Mouse (Mus musculus) cerebellum, adult 11-12 months (tissue): ENCODE results near the gene Tiam1.

Source experiments
- DNase-seq: peaks from one replicate; pipeline ENCODE4 v3.0.0; 2022

Tiam1 gene

DNA sequence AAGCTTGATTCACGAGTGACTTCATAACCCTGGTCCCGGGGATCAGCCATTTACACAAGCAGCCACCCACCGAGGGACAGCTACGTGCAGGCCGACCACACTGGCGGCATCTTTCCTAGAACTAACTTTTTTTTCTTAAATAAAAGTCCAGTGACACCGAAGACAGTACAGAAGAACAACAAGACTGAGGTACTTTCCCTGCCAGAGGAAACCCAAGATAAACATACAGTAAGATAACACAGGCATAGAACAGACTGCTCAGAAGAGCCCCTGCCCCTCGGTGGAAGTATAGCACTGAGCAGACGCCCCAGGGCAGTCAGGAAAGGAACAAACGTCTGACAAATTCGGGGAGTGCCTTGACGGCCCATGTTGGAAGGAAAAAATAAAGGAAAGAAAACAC, 317.7 kb downstream of the Tiam1 start:
- DNase-seq = no peak

DNA sequence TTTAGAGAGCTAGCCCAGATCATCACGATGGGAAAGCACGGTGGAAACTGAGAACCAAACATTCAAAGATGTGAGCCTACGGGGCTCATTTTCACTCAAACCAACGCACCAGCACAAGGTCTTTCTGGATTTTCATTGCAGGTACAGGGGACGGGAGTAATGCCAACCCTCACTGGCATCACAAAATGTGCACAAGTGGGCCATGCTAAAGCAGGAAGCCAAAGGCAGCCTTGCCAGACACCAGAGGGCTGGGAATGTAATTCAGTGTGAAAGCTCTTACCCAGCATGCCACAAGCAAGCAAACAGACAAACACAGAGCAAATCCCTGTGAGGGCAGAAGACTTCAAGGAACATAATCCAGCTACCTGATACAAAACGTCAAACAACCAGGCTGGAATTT, 320.7 kb downstream of the Tiam1 start:
- DNase-seq = peak; percentile 78

- no peak for DNase-seq
Observed at GRCm38 (mm10) chr16:89818661-89819060, 324.9 kb downstream of the Tiam1 start.

DNA sequence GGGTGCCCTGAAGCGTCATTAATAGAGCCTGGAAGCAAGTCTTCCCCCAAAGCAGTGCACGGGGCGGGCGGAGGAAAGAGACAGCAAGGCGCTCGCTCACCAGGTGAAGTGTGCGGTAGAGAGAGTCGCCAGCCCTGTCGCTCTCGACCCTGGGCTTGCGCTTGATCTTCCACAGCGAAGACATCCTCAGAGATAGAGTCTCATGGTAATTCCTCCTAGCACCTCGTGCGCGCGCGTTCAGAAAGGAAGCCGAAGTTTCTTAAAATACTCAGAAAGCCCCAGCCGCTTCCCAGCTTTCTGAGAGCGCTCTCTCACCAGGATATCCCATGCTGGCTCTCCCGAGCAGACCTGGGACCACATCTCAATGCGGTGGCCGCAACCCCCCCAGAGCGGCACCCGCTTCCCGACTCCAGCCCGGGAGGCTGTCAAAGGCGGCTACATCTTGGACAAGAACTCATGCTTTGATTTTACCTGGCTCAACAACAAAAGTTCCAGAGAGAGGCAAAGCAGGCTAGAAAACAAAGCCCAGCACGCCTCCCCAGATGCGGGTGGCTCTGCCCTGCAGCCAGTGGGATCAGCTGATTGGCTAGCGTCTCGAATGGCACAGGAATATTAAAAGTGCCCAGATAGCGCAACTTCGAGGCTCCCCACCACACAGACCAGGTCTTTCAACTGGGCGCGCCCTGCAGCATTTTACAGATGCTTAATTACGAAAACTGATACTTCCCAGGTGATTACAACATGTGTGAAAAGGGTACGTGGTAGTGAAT, 325.5 kb downstream of the Tiam1 start:
- DNase-seq = no peak

- DNase-seq = no peak
Observed at GRCm38 (mm10) chr16:89817301-89817700, 326.3 kb downstream of the Tiam1 start.

GRCm38 (mm10) chr16:89816506-89817172, 326.9 kb downstream of the Tiam1 start:
- DNase-seq = no peak

- no peak for DNase-seq
Observed at GRCm38 (mm10) chr16:89813536-89813935, 330.0 kb downstream of the Tiam1 start.

DNA sequence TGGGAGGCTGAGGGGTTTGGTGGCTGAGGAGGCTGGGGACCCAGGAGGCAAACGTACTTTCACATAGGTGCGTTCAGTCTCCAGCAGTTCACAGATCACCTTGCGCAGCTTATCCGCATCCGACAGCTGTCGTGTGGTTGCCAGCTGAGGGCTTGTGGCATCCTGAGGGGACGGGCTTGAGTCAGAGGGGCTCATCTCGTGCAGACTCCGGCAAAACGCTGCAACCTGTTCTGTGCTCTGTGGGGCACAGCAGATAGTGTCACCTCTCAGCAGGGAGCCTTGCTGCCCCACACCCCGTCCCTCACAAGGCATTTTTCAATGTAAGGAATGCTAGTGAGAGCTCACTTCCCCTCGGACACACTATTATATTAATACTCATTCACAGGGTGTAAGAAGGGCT, 330.7 kb downstream of the Tiam1 start:
- DNase-seq = no peak

DNA sequence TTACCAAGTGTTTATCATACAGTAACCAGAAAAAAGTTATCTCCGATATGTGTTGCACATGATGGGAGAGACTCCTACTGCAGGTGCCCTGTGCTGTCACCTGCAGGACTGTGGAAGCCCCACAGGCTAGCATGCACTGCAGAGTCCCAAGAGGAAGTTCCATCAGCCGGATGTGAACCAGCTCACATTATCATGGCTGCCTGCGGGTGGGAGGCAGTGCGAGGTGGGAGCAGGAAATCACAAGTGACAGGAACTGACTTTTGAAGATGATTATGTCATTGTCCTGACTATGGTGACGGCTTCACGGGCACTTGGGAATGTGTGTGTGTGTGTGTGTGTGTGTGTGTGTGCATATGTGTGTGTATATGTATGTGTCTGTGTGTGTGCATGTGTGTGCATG, 333.2 kb downstream of the Tiam1 start:
- DNase-seq = no peak

DNA sequence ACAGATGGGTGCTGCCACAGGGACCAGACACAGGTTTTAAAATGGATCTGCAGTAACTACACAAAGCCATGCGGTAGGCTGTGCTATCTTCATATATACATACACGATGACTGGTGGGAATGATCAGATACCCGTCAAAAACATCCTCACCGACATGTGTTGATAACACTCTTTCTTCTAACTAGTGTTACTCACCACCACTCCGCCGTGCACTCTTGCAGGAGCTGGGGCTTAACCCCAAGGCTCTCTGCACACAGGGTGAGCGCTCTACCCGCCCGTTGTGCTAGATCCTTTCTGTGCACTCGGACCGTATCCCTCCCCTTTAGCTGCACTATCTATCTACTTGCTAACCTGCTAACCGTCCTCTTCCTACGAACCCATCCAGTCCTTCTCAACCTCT, 335.4 kb downstream of the Tiam1 start:
- no peak for DNase-seq

GRCm38 (mm10) chr16:89805946-89806345, 337.6 kb downstream of the Tiam1 start:
- no peak for DNase-seq

DNA sequence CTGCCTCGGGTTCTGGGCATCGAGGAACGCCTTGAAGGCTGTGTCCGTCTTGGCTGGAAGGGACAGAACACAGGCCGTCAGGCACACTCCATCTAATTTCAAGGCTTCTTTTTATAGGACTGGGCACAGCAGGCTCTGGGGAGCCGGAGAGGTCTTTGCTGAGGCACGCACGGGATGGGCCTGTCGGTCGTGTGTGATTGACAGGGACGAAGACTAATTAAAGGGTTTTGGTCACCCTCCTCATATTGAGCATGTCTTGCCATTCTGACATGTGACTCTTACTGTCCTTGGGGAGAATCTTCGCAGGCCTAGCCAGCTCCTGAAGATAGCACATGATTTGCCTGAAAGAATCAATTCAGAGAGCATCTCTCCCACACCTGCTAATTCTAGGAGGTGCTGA, 338.4 kb downstream of the Tiam1 start:
- DNase-seq = no peak

GRCm38 (mm10) chr16:89801493-89801892, 342.1 kb downstream of the Tiam1 start:
- no peak for DNase-seq

- no peak for DNase-seq
Observed at GRCm38 (mm10) chr16:89799772-89800171, 343.8 kb downstream of the Tiam1 start.

- no peak for DNase-seq
Observed at GRCm38 (mm10) chr16:89796566-89796965, 347.0 kb downstream of the Tiam1 start.

DNA sequence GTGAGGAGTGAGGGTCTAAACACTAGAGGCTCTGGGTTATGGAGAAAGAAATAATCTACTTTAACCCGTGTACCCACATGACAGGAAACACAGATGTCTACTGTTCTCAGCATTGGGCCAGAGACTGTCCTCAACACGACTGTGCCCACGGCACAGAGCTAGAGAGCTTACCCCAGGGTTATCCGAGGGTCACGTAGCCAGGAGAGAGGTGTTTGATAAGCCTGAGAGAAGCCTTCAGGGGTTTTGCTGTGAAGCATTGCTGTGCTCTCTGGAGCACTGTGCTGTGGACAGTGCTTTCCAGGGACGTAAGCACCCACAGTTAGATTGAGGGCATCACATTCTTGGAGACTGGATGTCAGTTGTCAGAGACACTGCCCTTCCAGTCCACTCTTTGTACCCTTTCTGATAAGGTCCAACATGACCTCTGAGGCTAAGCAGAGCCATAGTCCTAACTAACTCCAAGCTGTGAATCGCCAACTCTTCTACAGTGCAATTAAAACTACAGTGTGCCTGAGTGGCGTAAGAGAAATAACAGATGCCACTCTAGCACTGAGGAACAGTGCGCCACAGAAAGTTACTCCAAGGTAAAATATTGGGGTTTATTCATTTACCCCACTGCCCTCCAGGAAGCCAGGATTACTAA, 353.7 kb downstream of the Tiam1 start:
- DNase-seq = no peak

- DNase-seq = no peak
Observed at GRCm38 (mm10) chr16:89785795-89786194, 357.8 kb downstream of the Tiam1 start.

DNA sequence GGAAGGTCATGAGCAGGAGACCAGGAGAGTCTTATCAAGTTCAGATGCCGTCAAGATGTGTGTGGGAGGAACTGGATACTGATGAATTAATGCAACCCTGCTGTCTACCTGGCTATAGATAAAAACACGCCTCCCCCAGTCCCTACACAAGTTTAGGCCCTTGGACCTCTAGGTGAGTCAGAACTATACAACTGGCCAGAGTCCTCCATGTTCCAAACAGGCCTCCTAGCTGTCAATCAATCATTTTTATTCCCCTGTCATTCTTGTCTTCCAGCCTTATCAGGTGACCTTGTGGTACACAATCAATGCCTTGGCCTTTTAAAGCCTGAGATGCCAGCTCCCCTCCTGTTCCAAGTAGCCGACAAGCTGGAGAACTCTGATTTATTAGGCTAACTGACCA, 363.9 kb downstream of the Tiam1 start:
- no peak for DNase-seq

- DNase-seq = no peak
Observed at GRCm38 (mm10) chr16:89777450-89777849, 366.1 kb downstream of the Tiam1 start.

- no peak for DNase-seq
Observed at GRCm38 (mm10) chr16:89774553-89774913, 369.0 kb downstream of the Tiam1 start.

DNA sequence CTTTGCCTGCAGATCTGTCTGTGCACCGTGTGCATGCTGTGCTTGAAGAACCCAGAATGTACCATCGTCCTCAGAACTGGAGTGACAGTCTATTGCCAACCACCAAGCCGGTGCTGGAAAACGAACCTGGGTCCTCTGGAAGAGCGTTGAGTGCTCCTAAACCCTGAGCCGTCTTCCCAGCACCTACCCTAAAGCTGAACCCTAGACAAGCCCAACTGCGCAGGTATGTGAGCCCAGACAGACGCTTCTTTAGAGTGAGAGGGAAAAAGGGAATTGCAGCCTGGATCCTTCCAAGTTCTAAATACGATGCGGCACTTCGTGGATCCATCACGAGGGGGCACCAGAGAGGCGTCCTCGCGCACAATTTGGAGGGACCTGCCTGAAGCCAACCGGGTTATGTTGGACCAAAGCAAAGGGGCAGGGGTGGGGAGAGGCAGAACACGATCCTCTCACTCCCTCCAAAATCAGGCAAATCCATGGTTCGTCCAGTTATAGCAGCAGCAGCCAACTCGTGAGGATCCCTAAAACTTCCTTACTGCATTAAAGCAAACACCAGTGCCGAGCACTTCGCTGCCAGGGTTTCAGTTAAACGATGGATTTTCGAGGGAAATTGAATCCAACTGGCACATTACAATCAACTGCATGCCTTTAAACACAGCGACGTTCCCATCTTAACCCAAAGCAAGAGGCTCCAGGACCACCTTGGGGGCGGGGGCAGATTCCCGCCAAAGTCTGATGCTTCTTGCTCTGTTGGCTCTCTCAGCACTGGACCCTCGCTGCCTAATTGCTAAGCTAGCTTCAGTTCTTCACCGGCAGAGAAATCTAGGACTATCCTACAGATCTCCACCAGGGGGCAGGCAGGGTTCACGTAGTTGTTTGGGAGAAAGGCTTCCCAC, 369.7 kb downstream of the Tiam1 start:
- peak; percentile 82 for DNase-seq

GRCm38 (mm10) chr16:89765919-89766318, 377.6 kb downstream of the Tiam1 start:
- DNase-seq = no peak

- no peak for DNase-seq
Observed at GRCm38 (mm10) chr16:89765470-89765869, 378.1 kb downstream of the Tiam1 start.
